Mouse (Mus musculus): Measurements from ENCODE around the gene Rack1. TPM values are rescaled to one million over a fixed set of nuclear protein-coding genes. Genes with fewer than 3 reads are reported as not detected.

Gene Rack1
- polyA plus RNA-seq, 1 experiment, result 2,204 TPM

DNA sequence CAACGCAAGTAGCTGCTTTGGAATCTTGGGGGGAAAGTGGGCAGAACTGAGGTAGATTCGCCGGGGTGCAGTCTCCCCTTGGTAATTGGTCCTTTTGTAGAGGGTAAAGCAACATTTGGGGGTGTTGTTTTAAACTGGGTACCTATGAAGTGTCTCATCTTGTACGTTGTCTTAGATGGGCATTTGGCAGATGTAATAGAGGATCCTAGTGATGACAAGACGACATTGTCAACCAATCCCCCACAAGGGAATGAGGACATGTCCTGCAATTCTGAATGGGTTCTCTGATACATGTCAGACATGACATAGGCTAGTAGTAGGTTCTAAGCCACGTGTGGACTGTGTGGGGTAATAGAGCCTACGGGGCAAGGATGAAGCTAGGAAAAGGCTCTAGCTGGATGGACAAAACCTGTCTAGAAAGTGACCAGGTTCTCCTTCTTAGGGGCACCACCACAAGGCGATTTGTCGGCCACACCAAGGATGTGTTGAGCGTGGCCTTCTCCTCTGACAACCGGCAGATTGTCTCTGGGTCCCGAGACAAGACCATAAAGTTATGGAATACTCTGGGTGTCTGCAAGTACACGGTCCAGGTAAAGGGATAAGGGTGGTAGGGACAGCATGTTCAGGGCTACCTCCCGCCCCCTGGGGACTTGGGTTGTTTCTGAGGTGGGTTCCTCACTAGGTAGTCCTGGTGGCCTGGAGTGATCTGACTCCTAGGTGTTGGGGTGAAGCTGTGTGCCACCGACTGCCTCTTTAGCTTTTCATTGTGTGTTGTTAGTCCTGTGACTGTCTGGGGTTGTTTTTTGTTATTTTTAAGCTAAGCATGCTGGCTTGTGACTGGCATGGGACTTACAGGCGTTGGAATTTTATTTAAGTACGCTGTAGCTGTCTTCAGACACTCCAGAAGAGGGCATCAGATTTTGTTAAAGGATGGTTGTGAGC is 2.0 kb downstream of the Rack1 start:
- 69% methylated on average over 17 of the region's 17 CpGs for WGBS
- DNase-seq (ENCODE audit: low read depth in 1 of 2, low spot score in 2 of 2), result no peak
- TF ChIP-seq POLR2A (IDR thresholded peaks at IDR 0.05; ENCODE audit: low read depth, low read length), result no peak
- no peak for TF ChIP-seq CTCF (IDR thresholded peaks at IDR 0.05; ENCODE audit: extremely low read depth, insufficient read depth, insufficient read length, insufficient replicate concordance)
- H3K27ac ChIP-seq (ENCODE audit: insufficient read depth, low read length), result no peak overlapping the region
- H3K36me3 ChIP-seq (ENCODE audit: control insufficient read depth, insufficient read depth, low read length), result peaks cover 41% of the 10 kb centered on the region
- peak overlapping the region; percentile 43; the same call in 1 of the 2 replicates for H3K4me3 ChIP-seq (ENCODE audit: extremely low read depth, insufficient read depth, insufficient read length)
- peaks cover 3% of the 10 kb centered on the region for H3K4me1 ChIP-seq (ENCODE audit: control insufficient read depth, insufficient read depth, insufficient read length)
- H3K27me3 ChIP-seq (ENCODE audit: control insufficient read depth, insufficient read depth, low read length), result no peaks in the 10 kb centered on the region

DNA sequence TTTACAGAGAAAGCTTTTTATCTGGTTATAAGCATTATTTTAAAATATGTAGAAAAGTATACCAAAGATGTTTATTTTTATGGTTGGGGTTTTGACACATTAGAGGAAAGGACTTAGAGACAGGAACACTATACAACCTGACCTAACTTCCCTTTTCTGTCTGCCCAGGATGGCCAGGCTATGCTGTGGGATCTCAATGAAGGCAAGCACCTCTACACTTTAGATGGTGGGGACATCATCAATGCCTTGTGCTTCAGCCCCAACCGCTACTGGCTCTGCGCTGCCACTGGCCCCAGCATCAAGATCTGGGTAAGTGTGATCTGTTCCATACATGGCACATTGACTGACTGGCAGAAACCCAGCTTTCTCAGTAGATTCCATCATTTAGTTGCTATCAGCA is 3.9 kb downstream of the Rack1 start:
- H3K27me3 ChIP-seq (ENCODE audit: control insufficient read depth, insufficient read depth, low read length), result no peaks in the 10 kb centered on the region
- H3K4me1 ChIP-seq (ENCODE audit: control insufficient read depth, insufficient read depth, insufficient read length), result peaks cover 3% of the 10 kb centered on the region
- peaks cover 56% of the 10 kb centered on the region for H3K36me3 ChIP-seq (ENCODE audit: control insufficient read depth, insufficient read depth, low read length)
- DNase-seq (ENCODE audit: low read depth in 1 of 2, low spot score in 2 of 2), result no peak
- no peak overlapping the region for H3K4me3 ChIP-seq (ENCODE audit: extremely low read depth, insufficient read depth, insufficient read length)
- 98% methylated on average over 2 of the region's 2 CpGs for WGBS
- TF ChIP-seq CTCF (IDR thresholded peaks at IDR 0.05; ENCODE audit: extremely low read depth, insufficient read depth, insufficient read length, insufficient replicate concordance) (no peak), POLR2A (IDR thresholded peaks at IDR 0.05; ENCODE audit: low read depth, low read length) (no peak)
- H3K27ac ChIP-seq (ENCODE audit: insufficient read depth, low read length), result no peak overlapping the region

DNA sequence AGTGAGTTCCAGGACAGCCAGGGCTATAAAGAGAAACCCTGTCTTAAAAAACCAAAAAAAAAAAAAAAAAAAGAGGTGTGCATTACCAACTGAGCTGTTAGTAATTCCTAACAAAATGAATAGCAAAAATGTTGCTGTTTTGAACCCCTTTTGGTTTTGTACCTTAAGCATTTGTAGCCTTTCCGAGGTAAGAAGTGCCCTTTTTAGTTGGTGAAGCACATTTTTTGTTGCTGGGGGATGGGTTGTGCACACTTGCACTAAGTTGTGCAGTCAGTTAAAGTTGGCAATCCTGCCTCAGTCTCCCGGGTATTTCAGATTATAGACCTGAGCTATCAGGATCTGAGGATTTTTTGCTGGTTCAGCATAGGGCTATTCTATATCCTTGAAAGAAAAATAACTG is 4.8 kb downstream of the Rack1 start:
- DNase-seq (ENCODE audit: low read depth in 1 of 2, low spot score in 2 of 2), result no peak
- Histone ChIP-seq H3K36me3 (ENCODE audit: control insufficient read depth, insufficient read depth, low read length) (peaks cover 57% of the 10 kb centered on the region), H3K27me3 (ENCODE audit: control insufficient read depth, insufficient read depth, low read length) (no peaks in the 10 kb centered on the region), H3K27ac (ENCODE audit: insufficient read depth, low read length) (no peak overlapping the region), H3K4me1 (ENCODE audit: control insufficient read depth, insufficient read depth, insufficient read length) (peaks cover 3% of the 10 kb centered on the region), H3K4me3 (ENCODE audit: extremely low read depth, insufficient read depth, insufficient read length) (no peak overlapping the region)
- TF ChIP-seq CTCF (IDR thresholded peaks at IDR 0.05; ENCODE audit: extremely low read depth, insufficient read depth, insufficient read length, insufficient replicate concordance), result no peak
- no peak for TF ChIP-seq POLR2A (IDR thresholded peaks at IDR 0.05; ENCODE audit: low read depth, low read length)
- 87% methylated on average over 2 of the region's 2 CpGs for WGBS

DNA sequence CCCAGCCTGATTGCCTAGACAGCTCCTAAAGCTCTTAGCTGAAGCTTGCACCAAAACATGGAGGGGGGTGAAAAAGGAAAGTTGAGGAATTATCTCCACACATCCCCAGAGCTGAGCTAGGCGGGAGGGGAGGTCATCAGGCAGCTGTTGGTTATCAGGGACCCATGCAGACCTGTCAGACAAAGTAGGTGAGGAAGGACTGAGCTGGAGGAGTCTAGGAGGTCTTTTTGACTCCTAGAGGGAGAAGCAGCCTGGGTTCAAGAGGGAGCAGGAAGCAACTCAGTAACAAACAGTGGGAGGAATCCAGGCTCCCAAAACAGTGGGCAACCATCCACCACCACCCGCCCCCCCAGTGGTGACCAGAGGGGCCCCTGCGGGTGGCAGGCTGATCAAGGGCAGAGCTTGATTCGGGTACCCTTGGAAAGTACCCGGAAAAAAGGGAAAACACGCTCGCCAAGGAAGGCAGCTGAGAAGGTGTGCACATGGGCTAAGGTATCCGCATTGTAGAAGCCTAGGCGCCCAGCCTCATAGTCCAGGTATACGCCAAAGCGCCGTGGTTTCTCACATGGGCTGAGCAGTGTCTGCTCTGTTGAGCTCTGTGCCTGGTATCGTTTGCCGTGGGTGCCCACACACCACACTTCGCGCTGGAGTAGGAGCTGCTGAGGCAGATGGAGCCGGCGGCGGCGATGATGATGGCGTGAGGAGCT is 6.9 kb downstream of the Rack1 start:
- Histone ChIP-seq H3K36me3 (ENCODE audit: control insufficient read depth, insufficient read depth, low read length) (peaks cover 67% of the 10 kb centered on the region), H3K4me1 (ENCODE audit: control insufficient read depth, insufficient read depth, insufficient read length) (no peaks in the 10 kb centered on the region), H3K27me3 (ENCODE audit: control insufficient read depth, insufficient read depth, low read length) (no peaks in the 10 kb centered on the region), H3K4me3 (ENCODE audit: extremely low read depth, insufficient read depth, insufficient read length) (no peak overlapping the region), H3K27ac (ENCODE audit: insufficient read depth, low read length) (no peak overlapping the region)
- TF ChIP-seq POLR2A (IDR thresholded peaks at IDR 0.05; ENCODE audit: low read depth, low read length) (no peak), CTCF (IDR thresholded peaks at IDR 0.05; ENCODE audit: extremely low read depth, insufficient read depth, insufficient read length, insufficient replicate concordance) (no peak)
- DNase-seq (ENCODE audit: low read depth in 1 of 2, low spot score in 2 of 2), result no peak
- WGBS, result 86% methylated on average over 21 of the region's 21 CpGs

DNA sequence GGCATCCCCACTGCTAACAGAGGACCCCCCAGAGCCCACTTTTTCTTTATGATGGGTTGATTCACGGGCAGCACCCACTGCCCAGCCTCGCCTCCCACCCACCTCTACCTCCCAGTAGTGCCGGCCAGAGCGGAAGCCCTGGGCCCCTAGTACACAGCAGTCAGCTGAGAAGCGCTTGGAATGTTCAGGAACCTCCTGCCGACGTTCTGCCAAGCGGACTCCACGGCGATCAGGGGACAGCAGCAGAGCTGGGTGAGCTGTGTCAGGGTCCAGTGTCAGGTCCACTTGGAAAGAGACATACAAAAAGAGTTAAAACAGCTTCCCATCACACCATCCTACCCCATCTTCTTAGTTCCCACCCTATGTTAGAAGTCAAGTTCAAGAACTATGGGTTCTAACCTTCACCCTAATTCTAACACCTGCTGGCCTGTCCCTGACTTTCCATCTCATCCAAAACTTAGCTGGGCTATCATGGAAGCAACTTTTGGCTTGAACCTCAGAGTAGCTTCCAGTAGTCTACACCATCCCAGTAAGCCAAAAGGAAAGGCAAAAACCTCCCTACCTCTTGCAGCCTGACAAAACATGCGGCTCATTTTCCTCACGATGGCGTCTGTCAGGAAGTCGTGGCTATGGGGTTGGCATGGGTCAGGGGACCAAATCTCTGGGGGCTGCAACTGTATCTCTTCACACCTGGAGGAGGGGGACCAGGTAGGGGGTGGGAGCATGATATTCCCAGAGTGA is 7.6 kb downstream of the Rack1 start:
- 71% methylated on average over 14 of the region's 14 CpGs for WGBS
- no peaks in the 10 kb centered on the region for H3K27me3 ChIP-seq (ENCODE audit: control insufficient read depth, insufficient read depth, low read length)
- no peak for DNase-seq (ENCODE audit: low read depth in 1 of 2, low spot score in 2 of 2)
- no peak overlapping the region for H3K27ac ChIP-seq (ENCODE audit: insufficient read depth, low read length)
- TF ChIP-seq CTCF (IDR thresholded peaks at IDR 0.05; ENCODE audit: extremely low read depth, insufficient read depth, insufficient read length, insufficient replicate concordance) (no peak), POLR2A (IDR thresholded peaks at IDR 0.05; ENCODE audit: low read depth, low read length) (no peak)
- H3K36me3 ChIP-seq (ENCODE audit: control insufficient read depth, insufficient read depth, low read length), result peaks cover 63% of the 10 kb centered on the region
- no peaks in the 10 kb centered on the region for H3K4me1 ChIP-seq (ENCODE audit: control insufficient read depth, insufficient read depth, insufficient read length)
- H3K4me3 ChIP-seq (ENCODE audit: extremely low read depth, insufficient read depth, insufficient read length), result no peak overlapping the region

DNA sequence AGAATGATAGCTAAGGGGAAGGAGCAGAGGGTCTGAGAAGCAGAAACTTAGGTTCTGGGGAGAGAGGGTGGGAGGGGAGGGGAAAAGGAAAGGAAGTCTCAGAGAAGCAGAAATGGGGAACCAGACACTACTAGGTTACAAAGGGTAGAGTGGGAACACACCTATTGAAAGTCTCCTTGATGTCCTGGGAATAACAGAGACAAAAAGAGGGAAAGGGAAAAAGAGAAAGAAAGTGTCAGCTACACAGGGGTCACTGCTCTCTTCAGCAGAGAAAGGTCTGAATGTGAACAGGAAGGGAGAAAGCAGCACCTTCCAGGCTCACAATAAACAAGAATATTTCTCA is 8.1 kb downstream of the Rack1 start:
- no peak overlapping the region for H3K27ac ChIP-seq (ENCODE audit: insufficient read depth, low read length)
- H3K36me3 ChIP-seq (ENCODE audit: control insufficient read depth, insufficient read depth, low read length), result peaks cover 62% of the 10 kb centered on the region
- TF ChIP-seq POLR2A (IDR thresholded peaks at IDR 0.05; ENCODE audit: low read depth, low read length) (no peak), CTCF (IDR thresholded peaks at IDR 0.05; ENCODE audit: extremely low read depth, insufficient read depth, insufficient read length, insufficient replicate concordance) (no peak)

More for the DNA sequence above, 8.1 kb downstream of the Rack1 start:
- Histone ChIP-seq H3K27me3 (ENCODE audit: control insufficient read depth, insufficient read depth, low read length) (no peaks in the 10 kb centered on the region), H3K4me1 (ENCODE audit: control insufficient read depth, insufficient read depth, insufficient read length) (no peaks in the 10 kb centered on the region), H3K4me3 (ENCODE audit: extremely low read depth, insufficient read depth, insufficient read length) (no peak overlapping the region)
- DNase-seq (ENCODE audit: low read depth in 1 of 2, low spot score in 2 of 2), result no peak
